8 mouse cellular contexts compared by ENCODE assay signal in genomic region chr13:51400736-51401501, GRCm38 (mm10). TPM values are rescaled to one million over a fixed set of nuclear protein-coding genes. Genes with fewer than 3 reads are reported as not detected.
DNase-seq lines count a peak whose midpoint lies in the region; ATAC-seq and TF ChIP-seq lines count a peak whose summit lies in the region.

No protein-coding gene starts in this region.

- peaks cover 8% of the 10 kb centered on the region for H3K4me1 ChIP-seq in forebrain, embryonic 16.5 days (replicated peaks; ENCODE audit: control insufficient read depth, insufficient read depth, low read length)
- peaks cover 9% of the 10 kb centered on the region for H3K4me1 ChIP-seq in midbrain, embryonic 15.5 days

- peak overlapping the region; percentile 15; the same call in 1 of the 2 replicates for H3K27ac ChIP-seq in left cerebral cortex, adult 2 months
- H3K27ac ChIP-seq in forebrain, embryonic 16.5 days (ENCODE audit: low read length), result no peak overlapping the region
- H3K27ac ChIP-seq in midbrain, embryonic 15.5 days, result peak overlapping the region; percentile 4; the same call in 1 of the 2 replicates

- peak; percentile 66 for ATAC-seq in forebrain, embryonic 16.5 days
- peak; percentile 87 for ATAC-seq in midbrain, embryonic 15.5 days (replicated peaks)

- TF ChIP-seq CTCF in left cerebral cortex, adult 2 months (IDR thresholded peaks at IDR 0.05), result no peak

- no peaks in the 10 kb centered on the region for H3K36me3 ChIP-seq in forebrain, embryonic 16.5 days (ENCODE audit: control insufficient read depth, insufficient read depth)
- H3K36me3 ChIP-seq in midbrain, embryonic 15.5 days (replicated peaks), result no peaks in the 10 kb centered on the region

- peak overlapping the region; percentile 32 for H3K9ac ChIP-seq in forebrain, embryonic 16.5 days (replicated peaks; ENCODE audit: low read depth, low read length)
- H3K9ac ChIP-seq in midbrain, embryonic 15.5 days, result peak overlapping the region; percentile 41

- peak overlapping the region; percentile 36 for H3K4me3 ChIP-seq in left cerebral cortex, adult 2 months
- H3K4me3 ChIP-seq in forebrain, embryonic 16.5 days (replicated peaks; ENCODE audit: low read length), result peak overlapping the region; percentile 41
- H3K4me3 ChIP-seq in midbrain, embryonic 15.5 days, result peak overlapping the region; percentile 39

- peak overlapping the region; percentile 55 for H3K4me2 ChIP-seq in forebrain, embryonic 16.5 days (ENCODE audit: low read length)
- H3K4me2 ChIP-seq in midbrain, embryonic 15.5 days, result peak overlapping the region; percentile 75

- intact Hi-C loops in left cerebral cortex, adult 2 months (cut with DNase I), result loop anchor here (5.0 kb wide), 2 partner anchors 64 to 109 kb away; no protein-coding TSS in a partner anchor

- H3K9me3 ChIP-seq in forebrain, embryonic 16.5 days (ENCODE audit: control insufficient read depth, low read length), result no peaks in the 10 kb centered on the region
- H3K9me3 ChIP-seq in midbrain, embryonic 15.5 days, result no peaks in the 10 kb centered on the region

- H3K27me3 ChIP-seq in forebrain, embryonic 16.5 days (replicated peaks; ENCODE audit: control insufficient read depth, insufficient read depth, low read length), result no peaks in the 10 kb centered on the region
- no peaks in the 10 kb centered on the region for H3K27me3 ChIP-seq in midbrain, embryonic 15.5 days (replicated peaks)

- WGBS in forebrain, embryonic 16.5 days, result 20% methylated on average over 20 of the region's 20 CpGs
- 10% methylated on average over 20 of the region's 20 CpGs for WGBS in midbrain, embryonic 15.5 days

- peak in 1 of 2 experiments; percentile 31 for DNase-seq in left cerebral cortex, adult 2 months (ENCODE audit: extremely low spot score in 1 of 2, low spot score in 2 of 2)
- DNase-seq in left cerebral cortex, adult 9 months (ENCODE audit: low spot score in 2 of 2), result no peak
- DNase-seq in adrenal gland, postnatal 14 days, result peak; percentile 46
- peak; percentile 41 to 69 for DNase-seq in kidney, postnatal 25 days
- DNase-seq in thymus, postnatal 36 days, result peak; percentile 46 to 53
- no peak for DNase-seq in ovary, adult 18-20 months (ENCODE audit: low spot score)

RNA-seq across cellular contexts. Expression of gene S1pr3, which starts 7.5 kb away (rescaled TPM):
- 1 to 10 TPM; 7.1 TPM for total RNA-seq in left cerebral cortex, adult 2 months (2021)
- 14.6 and 21.0 TPM in 2 replicates for total RNA-seq in adrenal gland, postnatal 14 days (2021)
- 11.2 and 13.1 TPM in 2 replicates for polyA plus RNA-seq in forebrain, embryonic 16.5 days (2015; fragmentation: Nextera tagmentation; extraction: Ambion mirVana)
- 13.6 and 14.0 TPM in 2 replicates for polyA plus RNA-seq in midbrain, embryonic 15.5 days (2015; fragmentation: Nextera tagmentation; extraction: Ambion mirVana)

Comparison
In these comparisons a context has a peak if more than half of its experiments do, and no peak if none do; other contexts are left out.
1. DNase-seq: peak in adrenal gland, postnatal 14 days (single experiment), kidney, postnatal 25 days (2 of 2) and thymus, postnatal 36 days (2 of 2); none in left cerebral cortex, adult 9 months (0 of 2) and ovary, adult 18-20 months (single experiment).
2. Peak in every context shown above with its lines, with median percentiles within 50 percentile points of each other: H3K4me3 ChIP-seq.